Mouse (Mus musculus) olfactory bulb, adult 2 months (tissue): ENCODE results near the gene B9d2. TPM values are rescaled to one million over a fixed set of nuclear protein-coding genes. Genes with fewer than 3 reads are reported as not detected.

Experiments used
- H3K27ac ChIP-seq: fragments of 200-500 bp; 2 replicates; pipeline ENCODE4 v1.5.1; 2012; ENCODE audit warnings: low read depth, low read length; ENCODE audit not compliant: insufficient read depth
- H3K4me1 ChIP-seq: fragments of 200-500 bp; 2 replicates; pipeline ENCODE4 v1.6.1; 2012; ENCODE audit warnings: low read length; ENCODE audit not compliant: control insufficient read depth, insufficient read depth
- H3K4me3 ChIP-seq: fragments of 200-500 bp; 2 replicates; pipeline ENCODE4 v1.5.1; 2012; ENCODE audit warnings: mild to moderate bottlenecking, low read depth, low read length, moderate library complexity; ENCODE audit not compliant: insufficient read depth
- CTCF ChIP-seq: fragments of 200-500 bp; IDR thresholded peaks from 2 replicates; pipeline ENCODE4 v1.5.1; 2012; ENCODE audit warnings: low read depth, mild to moderate bottlenecking, low read length, moderate library complexity; ENCODE audit not compliant: insufficient read depth
- POLR2A ChIP-seq: fragments of 200-500 bp; IDR thresholded peaks from 2 replicates; pipeline ENCODE4 v1.6.1; 2012; ENCODE audit warnings: mild to moderate bottlenecking, low read depth, low read length, moderate library complexity; ENCODE audit not compliant: insufficient read depth
- WGBS: fragments of 180-500 bp; shearing (Covaris S2); methylation state at CpG from one replicate; pipeline ENCODE4 v1.1.7; 2018; 5-methylcytosine and 5-hydroxymethylcytosine counted together
- polyA plus RNA-seq: library from polyadenylated mRNA; stranded (reverse); fragments of >200 nt; gene quantifications from 2 replicates; pipeline ENCODE4 v1.2.4, GENCODE M21; 2012; ENCODE audit warnings: low replicate concordance; ENCODE audit not compliant: missing spikeins, insufficient read depth, insufficient read length

Gene B9d2
- polyA plus RNA-seq, 1 experiment: not detected

DNA sequence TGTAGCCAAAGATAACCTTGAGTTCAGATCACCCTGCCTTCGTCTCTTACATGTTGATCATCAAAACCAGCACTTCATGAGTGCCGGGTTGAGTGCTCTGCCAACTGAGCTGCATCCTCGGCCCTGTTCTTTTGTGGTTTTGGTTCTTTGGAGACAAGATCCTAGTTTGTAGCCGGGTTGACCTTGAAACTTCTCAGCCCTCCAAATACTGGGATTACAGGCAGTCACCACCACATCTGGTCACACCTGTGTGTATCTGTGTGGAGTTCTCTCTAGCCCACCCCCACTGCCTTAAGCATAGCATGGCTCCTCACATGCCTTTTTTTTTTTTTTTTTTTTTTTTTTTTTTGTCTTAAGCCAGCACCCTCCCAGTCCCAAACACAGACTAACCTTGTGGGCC lies 10.5 kb upstream of the B9d2 start:
- TF ChIP-seq POLR2A (no peak), CTCF (no peak)
- Histone ChIP-seq H3K4me1 (0 out of 2 replicates have a peak, but pooled peaks cover 2% of the 10 kb centered on the region), H3K27ac (no peak overlapping the region), H3K4me3 (no peak overlapping the region)
- WGBS: 89% methylated on average over 4 of the region's 4 CpGs

DNA sequence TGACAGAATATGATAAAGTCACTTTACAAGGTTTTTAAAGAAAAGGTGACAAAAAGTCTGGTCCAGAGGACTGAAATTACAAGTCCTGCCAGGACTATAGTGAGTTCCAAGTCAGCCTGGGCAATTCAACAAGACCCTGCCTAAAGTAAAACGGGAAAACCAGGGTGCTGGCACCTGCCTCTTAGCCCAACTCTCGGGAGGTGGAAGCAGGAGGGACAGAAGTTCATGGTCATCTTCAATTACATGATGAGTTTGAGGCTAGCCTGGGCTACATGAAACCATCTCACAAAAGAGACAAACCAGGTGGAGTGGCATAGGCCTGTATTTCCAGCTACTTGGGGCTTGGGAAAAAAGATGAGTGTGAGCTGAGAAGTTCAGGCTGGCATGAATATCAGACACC lies 8.9 kb upstream of the B9d2 start:
- no peak overlapping the region for H3K4me3 ChIP-seq
- H3K27ac ChIP-seq: no peak overlapping the region
- peaks cover 12% of the 10 kb centered on the region; the same call in 1 of the 2 replicates for H3K4me1 ChIP-seq
- TF ChIP-seq CTCF (no peak), POLR2A (no peak)
- WGBS: 74% methylated on average over 2 of the region's 2 CpGs

DNA sequence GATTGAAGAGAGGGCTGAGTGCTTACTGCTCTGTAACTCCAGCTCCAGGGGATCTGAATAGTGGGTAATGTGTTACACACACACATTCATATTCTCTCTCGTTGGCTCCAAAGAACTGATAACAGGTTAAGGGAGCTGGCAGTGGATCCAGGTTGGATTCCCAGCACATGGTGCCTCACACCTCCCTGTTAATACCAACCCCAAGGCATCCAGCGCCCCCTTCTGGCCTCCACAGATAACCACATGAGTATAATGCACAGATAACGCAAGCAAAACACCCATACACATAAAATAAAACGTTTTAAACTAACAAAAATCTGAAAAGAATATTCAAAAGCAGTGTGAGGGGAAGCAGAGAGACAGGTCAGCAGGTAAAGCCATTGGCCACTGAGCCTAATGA lies 8.1 kb upstream of the B9d2 start:
- TF ChIP-seq POLR2A: no peak
- TF ChIP-seq CTCF: no peak
- 56% methylated on average over 4 of the region's 4 CpGs for WGBS
- H3K27ac ChIP-seq: no peak overlapping the region
- H3K4me3 ChIP-seq: no peak overlapping the region
- H3K4me1 ChIP-seq: peaks cover 13% of the 10 kb centered on the region; the same call in 1 of the 2 replicates

DNA sequence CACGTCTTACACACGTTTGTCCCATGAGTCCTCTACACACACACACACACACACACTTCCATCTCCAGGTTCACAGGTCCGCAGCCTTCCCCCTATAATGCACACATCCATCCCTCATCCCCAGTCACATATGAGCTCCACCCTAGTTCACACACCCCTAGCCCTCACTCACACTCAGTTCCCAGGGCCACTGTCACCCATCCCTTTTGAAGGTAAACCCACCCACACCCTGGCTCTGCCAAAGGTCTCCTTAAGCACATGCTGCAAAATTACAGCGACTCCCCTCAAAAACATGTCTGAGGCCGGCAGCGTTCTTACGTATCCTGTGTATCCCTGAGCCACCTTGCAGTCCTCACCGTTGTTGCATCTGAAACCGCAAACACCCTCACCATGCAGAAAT lies 6.3 kb upstream of the B9d2 start:
- Histone ChIP-seq H3K4me3 (peak overlapping the region; percentile 68), H3K27ac (peak overlapping the region; percentile 57; the same call in 1 of the 2 replicates), H3K4me1 (peaks cover 13% of the 10 kb centered on the region; the same call in 1 of the 2 replicates)
- TF ChIP-seq CTCF: no peak
- no peak for TF ChIP-seq POLR2A
- WGBS: 21% methylated on average over 9 of the region's 9 CpGs

DNA sequence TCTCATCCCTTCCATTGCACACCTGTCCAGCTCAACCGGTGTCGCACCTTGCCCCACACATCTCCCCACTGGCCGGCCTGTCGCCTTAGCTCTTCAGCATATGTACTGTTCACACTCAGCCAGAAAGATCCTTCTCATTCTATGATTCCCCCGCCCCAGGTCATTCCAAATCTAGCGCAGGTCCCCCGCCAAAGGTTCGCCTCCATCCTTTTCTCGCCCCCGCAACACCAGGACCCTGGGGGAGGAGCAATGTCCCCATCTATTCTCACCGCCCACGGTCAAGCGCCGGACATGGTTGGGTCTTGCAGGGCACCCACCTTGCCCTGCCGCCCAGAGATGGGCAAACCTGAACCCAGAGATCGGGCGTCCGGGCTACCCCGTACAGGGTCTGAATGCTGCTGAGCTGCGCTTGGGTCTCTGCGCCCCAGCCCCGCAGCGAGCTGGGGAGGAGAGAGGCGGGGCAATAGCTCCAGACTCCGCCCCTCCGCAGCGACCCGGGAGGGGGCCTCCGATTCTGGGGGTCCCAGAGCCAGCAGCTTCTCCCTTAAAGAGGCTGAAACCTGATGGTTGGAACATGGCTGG lies 5.8 kb upstream of the B9d2 start, which contains the start of gene Tmem91:
Gene Tmem91, minus strand, starts transcription at position 448 of the 582 bp plus-strand sequence.
- Histone ChIP-seq H3K27ac (peak within 1 kb of the TSS; percentile 57), H3K4me3 (peak within 1 kb of the TSS; percentile 68), H3K4me1 (peaks cover 13% of the 10 kb centered on the region; the same call in 1 of the 2 replicates)
- WGBS: 2% methylated on average over 29 of the region's 29 CpGs
- peak; percentile 44; the same call in 1 of the 2 replicates for TF ChIP-seq POLR2A
- TF ChIP-seq CTCF: no peak

DNA sequence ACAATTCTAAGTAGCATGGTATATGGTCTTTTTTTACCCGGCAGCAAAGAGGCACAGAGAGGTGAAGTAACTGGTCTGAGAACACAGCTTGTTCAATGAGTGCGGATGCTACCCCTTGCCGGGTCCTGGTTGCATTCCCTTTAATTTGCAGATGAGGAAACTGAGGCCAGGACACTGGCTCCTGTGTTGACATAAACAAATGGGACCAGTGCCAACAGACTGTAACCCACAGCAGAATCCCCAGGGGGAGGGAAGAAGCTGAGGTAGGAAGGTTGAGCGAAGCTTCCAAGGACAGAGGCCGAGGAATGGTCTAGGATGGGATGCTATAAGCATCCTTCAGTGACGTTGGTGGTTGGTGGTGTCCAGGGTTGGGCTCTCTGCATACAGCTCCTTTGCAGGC lies 5.2 kb upstream of the B9d2 start:
- Histone ChIP-seq H3K27ac (no peak overlapping the region), H3K4me3 (no peak overlapping the region), H3K4me1 (peaks cover 13% of the 10 kb centered on the region; the same call in 1 of the 2 replicates)
- 49% methylated on average over 6 of the region's 6 CpGs for WGBS
- no peak for TF ChIP-seq POLR2A
- no peak for TF ChIP-seq CTCF

DNA sequence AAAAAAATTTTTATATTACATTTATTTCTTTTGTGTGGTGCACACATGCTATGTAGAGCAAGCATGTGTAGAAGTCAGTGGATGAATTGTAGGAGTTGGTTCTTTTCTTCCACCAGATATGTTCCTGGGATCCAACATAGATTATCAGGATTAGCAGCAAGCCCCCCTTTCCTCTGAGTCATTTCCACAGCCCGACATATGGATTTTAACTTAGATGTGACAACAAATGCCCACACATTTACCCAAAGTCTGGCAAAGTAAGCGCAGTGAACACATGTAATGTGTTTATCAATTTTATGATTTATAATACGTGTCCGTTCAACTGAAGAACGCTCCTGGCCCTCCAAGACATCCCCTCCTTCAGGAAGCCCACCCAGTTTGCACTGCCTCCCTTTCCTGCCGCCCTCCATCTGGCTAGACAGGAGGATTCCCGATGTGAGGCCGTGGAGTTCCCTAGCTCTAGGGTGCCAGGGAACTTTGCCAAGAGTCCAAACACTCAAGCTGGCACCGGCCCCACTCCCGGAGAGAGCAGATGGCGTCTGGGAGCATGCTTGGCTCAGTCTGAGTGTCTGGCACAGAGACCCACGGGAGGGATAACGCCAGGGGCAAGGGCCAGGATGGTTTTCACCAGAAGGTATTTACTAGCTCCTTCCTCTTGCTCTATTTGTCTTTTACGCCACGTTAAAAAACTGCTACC lies 4.3 kb upstream of the B9d2 start:
- H3K4me1 ChIP-seq: peaks cover 15% of the 10 kb centered on the region; the same call in 1 of the 2 replicates
- TF ChIP-seq POLR2A (0 out of 2 replicates have a peak, but pooled peaks have one; percentile 27), CTCF (no peak)
- H3K27ac ChIP-seq: no peak overlapping the region
- no peak overlapping the region for H3K4me3 ChIP-seq
- WGBS: 20% methylated on average over 15 of the region's 15 CpGs

DNA sequence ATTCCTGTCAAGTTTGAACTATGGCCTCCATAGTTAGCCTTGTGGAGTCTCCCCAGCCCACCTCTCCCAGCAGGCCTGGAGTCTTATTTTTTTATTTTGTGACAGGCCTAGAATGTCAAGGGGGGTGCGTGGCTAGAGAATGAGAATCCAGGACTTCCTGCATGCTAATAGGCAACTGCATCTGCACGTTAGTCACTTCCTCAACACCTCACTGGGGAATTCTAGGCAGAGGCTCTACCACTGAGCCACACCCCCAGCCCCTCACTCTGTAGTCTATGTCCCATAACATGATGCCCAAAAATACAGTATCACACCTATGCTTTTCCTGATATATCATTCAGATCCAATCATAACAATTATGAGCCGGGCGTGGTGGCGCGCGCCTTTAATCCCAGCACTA lies 3.6 kb upstream of the B9d2 start:
- Histone ChIP-seq H3K4me1 (peaks cover 20% of the 10 kb centered on the region), H3K27ac (no peak overlapping the region)
- 90% methylated on average over 7 of the region's 7 CpGs for WGBS

DNA sequence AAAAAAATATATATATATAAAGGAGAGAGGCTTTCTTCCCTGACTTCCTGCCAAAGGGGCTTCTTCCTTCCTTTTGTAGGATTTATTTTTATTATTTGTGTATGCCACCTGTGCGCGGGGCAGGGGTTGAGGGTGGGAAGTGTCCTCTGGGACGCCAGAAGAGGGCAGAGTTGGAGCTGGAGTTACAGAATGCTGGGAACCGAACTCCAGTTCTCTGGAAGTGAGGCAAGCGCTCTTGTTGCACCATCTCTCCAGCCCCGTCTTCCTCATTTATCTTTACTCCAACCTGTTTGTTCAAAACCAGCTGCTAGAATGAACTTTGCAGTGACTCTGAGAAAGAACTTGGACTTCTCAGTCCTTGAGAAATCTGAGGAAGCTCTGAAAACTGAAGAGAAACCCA lies 609 bp upstream of the B9d2 start:
- no peak overlapping the region for H3K4me3 ChIP-seq
- no peak for TF ChIP-seq POLR2A
- TF ChIP-seq CTCF: no peak
- H3K27ac ChIP-seq: peak overlapping the region; percentile 100; the same call in 1 of the 2 replicates
- peaks cover 30% of the 10 kb centered on the region for H3K4me1 ChIP-seq
- WGBS: 11% methylated on average over 6 of the region's 6 CpGs

More for the DNA sequence above, 3.6 kb upstream of the B9d2 start:
- no peak overlapping the region for H3K4me3 ChIP-seq
- TF ChIP-seq POLR2A (no peak), CTCF (no peak)
